In genomic region chr19:8736160-8736467, GRCm38 (mm10) we compare ENCODE assay signal across 8 mouse cellular contexts. TPM values are rescaled to one million over a fixed set of nuclear protein-coding genes. Genes with fewer than 3 reads are reported as not detected.
DNase-seq lines count a peak whose midpoint lies in the region; ATAC-seq and TF ChIP-seq lines count a peak whose summit lies in the region.

No protein-coding gene starts in this region.

- peak overlapping the region; percentile 99 for H3K4me2 ChIP-seq in heart, embryonic 12.5 days
- H3K4me2 ChIP-seq in forebrain, embryonic 15.5 days (replicated peaks) = peak overlapping the region; percentile 81

- no peaks in the 10 kb centered on the region for H3K9me3 ChIP-seq in heart, embryonic 12.5 days (replicated peaks)
- H3K9me3 ChIP-seq in ES-E14 (ENCODE audit: control insufficient read depth, insufficient read depth, low read depth, low read length) = no peaks in the 10 kb centered on the region
- H3K9me3 ChIP-seq in forebrain, embryonic 15.5 days = no peaks in the 10 kb centered on the region

- H3K79me2 ChIP-seq in macrophage (ENCODE audit: inconsistent target) = peaks cover 27% of the 10 kb centered on the region

- peak overlapping the region; percentile 87 for H3K4me3 ChIP-seq in heart, embryonic 12.5 days
- H3K4me3 ChIP-seq in ES-E14 (ENCODE audit: insufficient read depth in 1 of 2, low read depth in 1 of 2, low read length in 2 of 2, poor library complexity in 1 of 2, severe bottlenecking in 1 of 2) (peak overlapping the region; percentile 84 to 89), macrophage (ENCODE audit: inconsistent target) (peak overlapping the region; percentile 92)
- peak overlapping the region; percentile 57 for H3K4me3 ChIP-seq in forebrain, embryonic 15.5 days

- no peak overlapping the region; the same call in 1 of the 2 replicates for H3K27ac ChIP-seq in heart, embryonic 12.5 days (ENCODE audit: poor library complexity, severe bottlenecking)
- peak overlapping the region; percentile 27 for H3K27ac ChIP-seq in ES-E14 (ENCODE audit: insufficient read depth, low read depth, low read length, poor library complexity, severe bottlenecking)
- H3K27ac ChIP-seq in forebrain, embryonic 15.5 days (replicated peaks) = peak overlapping the region; percentile 83
- peak overlapping the region; percentile 40; the same call in 1 of the 2 replicates for H3K27ac ChIP-seq in macrophage

- WGBS in heart, embryonic 12.5 days = 2% methylated on average over 11 of the region's 11 CpGs
- 3% methylated on average over 11 of the region's 11 CpGs for WGBS in forebrain, embryonic 15.5 days
- 4% methylated on average over 11 of the region's 11 CpGs for WGBS in macrophage (ENCODE audit: missing documents)

- H3K9ac ChIP-seq in heart, embryonic 12.5 days = peak overlapping the region; percentile 77
- H3K9ac ChIP-seq in ES-E14 (ENCODE audit: insufficient read depth, low read depth, low read length, poor library complexity, severe bottlenecking) = peak overlapping the region; percentile 92
- H3K9ac ChIP-seq in forebrain, embryonic 15.5 days (replicated peaks) = peak overlapping the region; percentile 64

- intact Hi-C loops in heart, postnatal 14 days (cut with DNase I) = no loop called here
- intact Hi-C loops in gastrocnemius, postnatal 14 days (cut with DNase I; ENCODE audit: low total_unique reads) = no loop called here

- in situ Hi-C loops in ES-E14 (cut with MboI; ENCODE audit: low sequenced_read_pairs in 2 of 2, unreplicated experiment in 2 of 2) = no loop called here

- H3K4me1 ChIP-seq in heart, embryonic 12.5 days (replicated peaks) = peaks cover 14% of the 10 kb centered on the region
- no peaks in the 10 kb centered on the region for H3K4me1 ChIP-seq in ES-E14 (ENCODE audit: control insufficient read depth in 2 of 2, insufficient read depth in 2 of 2, low read length in 2 of 2, poor library complexity in 1 of 2)
- H3K4me1 ChIP-seq in forebrain, embryonic 15.5 days = peaks cover 26% of the 10 kb centered on the region

- H3K27me3 ChIP-seq in heart, embryonic 12.5 days (replicated peaks) = no peaks in the 10 kb centered on the region
- H3K27me3 ChIP-seq in forebrain, embryonic 15.5 days = no peaks in the 10 kb centered on the region

- H3K36me3 ChIP-seq in heart, embryonic 12.5 days = peaks cover 32% of the 10 kb centered on the region
- peaks cover 27% of the 10 kb centered on the region for H3K36me3 ChIP-seq in ES-E14 (ENCODE audit: control insufficient read depth, insufficient read depth, low read length, poor library complexity, severe bottlenecking)
- peaks cover 33% of the 10 kb centered on the region for H3K36me3 ChIP-seq in forebrain, embryonic 15.5 days
- peaks cover 25% of the 10 kb centered on the region; the same call in 1 of the 2 replicates for H3K36me3 ChIP-seq in macrophage (ENCODE audit: inconsistent target)

- ATAC-seq in heart, embryonic 12.5 days (ENCODE audit: insufficient number of reproducible peaks, low FRiP score) = no peak; the same call in none of the 2 replicates
- no peak for ATAC-seq in forebrain, embryonic 15.5 days (replicated peaks)

- no peak for DNase-seq in heart, postnatal 14 days
- DNase-seq in ES-E14 (ENCODE audit: low read depth, low spot score) = no peak
- no peak for DNase-seq in frontal cortex, postnatal 14 days (ENCODE audit: low spot score in 2 of 2)
- no peak for DNase-seq in gastrocnemius, postnatal 14 days
- DNase-seq in thymus, postnatal 0 days (ENCODE audit: low spot score) = no peak

TF ChIP-seq in ES-E14, 5 proteins besides CTCF, POLR2A, EP300 and RAD21:
- no peak for TF ChIP-seq ZC3H11A (IDR thresholded peaks at IDR 0.05; ENCODE audit: borderline replicate concordance, low read depth, low read length)
- no peak for TF ChIP-seq HCFC1 (IDR thresholded peaks at IDR 0.05; ENCODE audit: borderline replicate concordance, insufficient read depth, low read length)

RNA-seq across cellular contexts. Expression of gene Wdr74, which starts 0.5 kb away (rescaled TPM):
- polyA plus RNA-seq in heart, embryonic 12.5 days (2016; fragmentation: Nextera tagmentation; extraction: Ambion mirVana) = 48.9 and 52.9 TPM in 2 replicates
- total RNA-seq in heart, postnatal 14 days (2021) = 10 to 100 TPM; 19.1 to 20.1 TPM
- 173 and 180 TPM in 2 replicates for total RNA-seq in ES-E14 (2012; rRNA removed)
- polyA plus RNA-seq in forebrain, embryonic 15.5 days (2015; fragmentation: Nextera tagmentation; extraction: Ambion mirVana) = 96.5 and 97.4 TPM in 2 replicates
- 10 to 100 TPM; 10.3 to 65.3 (median 40.1) TPM for total RNA-seq in macrophage (2018; cell fraction: chromatin; rRNA removed)
- 10 to 100 TPM; 13.5 to 25.5 (median 18.7) TPM for total RNA-seq in macrophage (2018; cell fraction: cytosol; rRNA removed)
- total RNA-seq in macrophage (2018; cell fraction: nucleus; rRNA removed) = 10 to 100 TPM; 13.2 to 54.5 (median 21.3) TPM
- polyA plus RNA-seq in macrophage (2018) = 16.3 to 42.4 TPM (median 18.1 TPM) in 3 replicates
- total RNA-seq in gastrocnemius, postnatal 14 days (2021) = 10 to 100 TPM; 21.7 to 23.4 TPM
- polyA plus RNA-seq in thymus, postnatal 0 days (2015; fragmentation: Nextera tagmentation; extraction: Ambion mirVana) = 101 and 103 TPM in 2 replicates

RNA-seq across cellular contexts. Expression of gene 1700092M07Rik, which starts 4.4 kb away (rescaled TPM):
- 1.8 and 2.8 TPM in 2 replicates for polyA plus RNA-seq in heart, embryonic 12.5 days (2016; fragmentation: Nextera tagmentation; extraction: Ambion mirVana)
- under 1 TPM in 1 of 2 experiments, not detected in 1; 0.95 TPM for total RNA-seq in heart, postnatal 14 days (2021)
- 8.5 and 8.9 TPM in 2 replicates for total RNA-seq in ES-E14 (2012; rRNA removed)
- 1.5 and 2.5 TPM in 2 replicates for polyA plus RNA-seq in forebrain, embryonic 15.5 days (2015; fragmentation: Nextera tagmentation; extraction: Ambion mirVana)
- total RNA-seq in macrophage (2018; cell fraction: chromatin; rRNA removed) = 1 to 10 TPM in 10 of 26 experiments, not detected in 16; 2.8 to 8.1 (median 3.6) TPM
- not detected for total RNA-seq in macrophage (2018; cell fraction: cytosol; rRNA removed)
- 1 to 10 TPM in 4 of 26 experiments, not detected in 22; 2.2 to 3.7 (median 2.5) TPM for total RNA-seq in macrophage (2018; cell fraction: nucleus; rRNA removed)
- polyA plus RNA-seq in macrophage (2018) = not detected in 3 replicates
- not detected for total RNA-seq in gastrocnemius, postnatal 14 days (2021)
- polyA plus RNA-seq in thymus, postnatal 0 days (2015; fragmentation: Nextera tagmentation; extraction: Ambion mirVana) = 0.79 and 0.84 TPM in 2 replicates

RNA-seq across cellular contexts. Expression of gene Stx5a, which starts 5.1 kb away (rescaled TPM):
- polyA plus RNA-seq in heart, embryonic 12.5 days (2016; fragmentation: Nextera tagmentation; extraction: Ambion mirVana) = 86.1 and 88.1 TPM in 2 replicates
- total RNA-seq in heart, postnatal 14 days (2021) = 10 to 100 TPM; 37.4 to 40.5 TPM
- total RNA-seq in ES-E14 (2012; rRNA removed) = 66.3 and 73.2 TPM in 2 replicates
- polyA plus RNA-seq in forebrain, embryonic 15.5 days (2015; fragmentation: Nextera tagmentation; extraction: Ambion mirVana) = 130 and 133 TPM in 2 replicates
- total RNA-seq in macrophage (2018; cell fraction: chromatin; rRNA removed) = 100 to 1,000 TPM; 163 to 373 (median 250) TPM
- total RNA-seq in macrophage (2018; cell fraction: cytosol; rRNA removed) = 10 to 100 TPM; 28.8 to 50.4 (median 38.5) TPM
- 100 to 1,000 TPM in 24 of 26 experiments, 10 to 100 TPM in 2; 96.6 to 222 (median 140) TPM for total RNA-seq in macrophage (2018; cell fraction: nucleus; rRNA removed)
- polyA plus RNA-seq in macrophage (2018) = 32.3 to 65.9 TPM (median 61.9 TPM) in 3 replicates
- total RNA-seq in gastrocnemius, postnatal 14 days (2021) = 10 to 100 TPM; 24.1 to 28.0 TPM
- 108 and 114 TPM in 2 replicates for polyA plus RNA-seq in thymus, postnatal 0 days (2015; fragmentation: Nextera tagmentation; extraction: Ambion mirVana)

RNA-seq across cellular contexts. Expression of gene Slc3a2, which starts 12.9 kb away (rescaled TPM):
- 87.6 and 88.9 TPM in 2 replicates for polyA plus RNA-seq in heart, embryonic 12.5 days (2016; fragmentation: Nextera tagmentation; extraction: Ambion mirVana)
- total RNA-seq in heart, postnatal 14 days (2021) = 10 to 100 TPM; 39.8 to 50.9 TPM
- 354 and 566 TPM in 2 replicates for total RNA-seq in ES-E14 (2012; rRNA removed)
- polyA plus RNA-seq in forebrain, embryonic 15.5 days (2015; fragmentation: Nextera tagmentation; extraction: Ambion mirVana) = 164 and 171 TPM in 2 replicates
- total RNA-seq in macrophage (2018; cell fraction: chromatin; rRNA removed) = 100 to 1,000 TPM; 156 to 425 (median 334) TPM
- total RNA-seq in macrophage (2018; cell fraction: cytosol; rRNA removed) = 100 to 1,000 TPM; 398 to 714 (median 485) TPM
- total RNA-seq in macrophage (2018; cell fraction: nucleus; rRNA removed) = 100 to 1,000 TPM; 371 to 912 (median 636) TPM
- polyA plus RNA-seq in macrophage (2018) = 384 to 539 TPM (median 494 TPM) in 3 replicates
- 10 to 100 TPM; 24.6 to 26.8 TPM for total RNA-seq in gastrocnemius, postnatal 14 days (2021)
- 122 and 131 TPM in 2 replicates for polyA plus RNA-seq in thymus, postnatal 0 days (2015; fragmentation: Nextera tagmentation; extraction: Ambion mirVana)

RNA-seq across cellular contexts. Expression of gene Nxf1, which starts 20.8 kb away (rescaled TPM):
- 135 and 149 TPM in 2 replicates for polyA plus RNA-seq in heart, embryonic 12.5 days (2016; fragmentation: Nextera tagmentation; extraction: Ambion mirVana)
- total RNA-seq in heart, postnatal 14 days (2021) = 10 to 100 TPM; 59.3 to 59.5 TPM
- 99.5 and 101 TPM in 2 replicates for total RNA-seq in ES-E14 (2012; rRNA removed)
- polyA plus RNA-seq in forebrain, embryonic 15.5 days (2015; fragmentation: Nextera tagmentation; extraction: Ambion mirVana) = 187 and 192 TPM in 2 replicates
- 1,000 to 10,000 TPM in 4 of 26 experiments, 100 to 1,000 TPM in 22; 486 to 1,281 (median 796) TPM for total RNA-seq in macrophage (2018; cell fraction: chromatin; rRNA removed)
- total RNA-seq in macrophage (2018; cell fraction: cytosol; rRNA removed) = 10 to 100 TPM; 49.8 to 90.5 (median 68.6) TPM
- 1,000 to 10,000 TPM in 2 of 26 experiments, 100 to 1,000 TPM in 24; 352 to 1,871 (median 566) TPM for total RNA-seq in macrophage (2018; cell fraction: nucleus; rRNA removed)
- 68.7 to 115 TPM (median 96.9 TPM) in 3 replicates for polyA plus RNA-seq in macrophage (2018)
- total RNA-seq in gastrocnemius, postnatal 14 days (2021) = 10 to 100 TPM; 32.5 to 33.2 TPM
- polyA plus RNA-seq in thymus, postnatal 0 days (2015; fragmentation: Nextera tagmentation; extraction: Ambion mirVana) = 182 and 200 TPM in 2 replicates
